Mouse (Mus musculus) left cerebral cortex, adult 8-10 months (tissue): ENCODE data around the gene Vangl1. TPM values are rescaled to one million over a fixed set of nuclear protein-coding genes. Genes with fewer than 3 reads are reported as not detected.

Experiments used
- total RNA-seq, 4 experiments: library from RNA; stranded (reverse); gene quantifications; 2 replicates each; pipeline ENCODE4 v1.2.4; 2022

The Vangl1 gene
- total RNA-seq, 4 experiments from 2014 or later: 3.7 to 9.5 (median 7.0) TPM

Other genes with a start within 250 kb of the Vangl1 start
- under 1 TPM; 0.13 to 0.51 (median 0.21) TPM for gene Nhlh2, start 194.6 kb downstream of the Vangl1 start, total RNA-seq
- gene Casq2, start 118.3 kb downstream of the Vangl1 start, total RNA-seq: 1 to 10 TPM; 1.3 to 3.0 (median 1.8) TPM